Mouse (Mus musculus) lung, embryonic 14.5 days (tissue): ENCODE results near the gene Clic1. TPM values are rescaled to one million over a fixed set of nuclear protein-coding genes. Genes with fewer than 3 reads are reported as not detected.

Source experiments
- ATAC-seq: fragments of 200-750 bp; cut with Nextera tagmentation; 2 replicates; pipeline ENCODE4 v1.8.0; 2017; ENCODE audit warnings: mild to moderate bottlenecking, moderate TSS enrichment, moderate library complexity; ENCODE audit not compliant: insufficient read depth
- DNase-seq: peaks from one replicate; pipeline ENCODE4 v3.0.0-alpha.2; 2015
- H3K27ac ChIP-seq: fragments of 300-500 bp; sonication (generic); 2 replicates; pipeline ENCODE4 v1.5.1; 2014; ENCODE audit warnings: low read depth, mild to moderate bottlenecking, moderate library complexity
- H3K27me3 ChIP-seq: fragments of 300-500 bp; sonication (generic); 2 replicates; pipeline ENCODE4 v1.6.1; 2014; ENCODE audit warnings: low read length, control low read depth; ENCODE audit not compliant: insufficient read depth
- H3K36me3 ChIP-seq: fragments of 300-500 bp; sonication (generic); 2 replicates; pipeline ENCODE4 v1.6.1; 2014; ENCODE audit warnings: control low read depth; ENCODE audit not compliant: insufficient read depth
- H3K4me1 ChIP-seq: fragments of 300-500 bp; sonication (generic); 2 replicates; pipeline ENCODE4 v1.6.1; 2014; ENCODE audit warnings: antibody characterized with exemption, control low read depth; ENCODE audit not compliant: insufficient read depth
- H3K4me2 ChIP-seq: fragments of 300-500 bp; sonication (generic); 2 replicates; pipeline ENCODE4 v1.6.1; 2014; ENCODE audit warnings: mild to moderate bottlenecking
- H3K4me3 ChIP-seq: fragments of 300-500 bp; sonication (generic); 2 replicates; pipeline ENCODE4 v1.5.1; 2014; ENCODE audit warnings: low read depth, low read length
- H3K9ac ChIP-seq: fragments of 300-500 bp; sonication (generic); 2 replicates; pipeline ENCODE4 v1.6.1; 2014
- H3K9me3 ChIP-seq: fragments of 300-500 bp; sonication (generic); 2 replicates; pipeline ENCODE4 v1.6.1; 2016; ENCODE audit warnings: low read depth, low read length, control low read depth
- CTCF ChIP-seq: IDR thresholded peaks from 2 replicates; pipeline ENCODE4 v1.5.1; 2016; ENCODE audit warnings: antibody characterized with exemption, low read depth
- WGBS: fragments of 180-500 bp; shearing (Covaris S2); extraction: QIAGEN DNeasy Blood & Tissue Kit; methylation state at CpG from one replicate; pipeline ENCODE4 v1.1.7; 2014; 5-methylcytosine and 5-hydroxymethylcytosine counted together
- polyA plus RNA-seq: library from polyadenylated mRNA; unstranded; fragments of >200 nt; fragmentation: Nextera tagmentation; extraction: Ambion mirVana; gene quantifications from 2 replicates; pipeline ENCODE4 v1.2.1, GENCODE M21; 2014

Clic1 gene
- polyA plus RNA-seq, 1 experiment from 2014 or later, result 73.6 TPM

DNA sequence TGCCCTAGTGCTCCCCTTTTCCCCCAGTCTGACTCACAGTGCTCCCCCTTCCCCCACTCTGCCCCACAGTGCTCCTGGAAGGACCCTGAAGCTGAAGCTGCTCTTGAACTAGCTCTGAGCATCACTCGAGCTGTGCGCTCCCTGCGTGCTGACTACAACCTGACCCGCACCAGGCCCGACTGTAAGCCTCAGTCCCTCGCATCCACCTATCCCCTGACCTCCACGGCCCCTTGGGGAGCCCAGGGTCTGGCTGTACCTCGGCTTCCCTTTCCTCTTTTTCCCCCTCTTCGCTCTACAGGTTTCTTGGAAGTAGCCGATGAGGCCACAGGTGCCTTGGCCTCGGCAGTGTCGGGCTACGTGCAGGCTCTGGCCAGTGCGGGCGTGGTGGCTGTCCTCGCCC is 34.5 kb upstream of the Clic1 start:
- H3K27ac ChIP-seq, result no peak overlapping the region
- no peak overlapping the region for H3K9ac ChIP-seq
- peaks cover 72% of the 10 kb centered on the region for H3K36me3 ChIP-seq
- no peak overlapping the region for H3K4me3 ChIP-seq
- no peak for TF ChIP-seq CTCF
- no peak overlapping the region for H3K4me2 ChIP-seq
- WGBS, result 91% methylated on average over 16 of the region's 16 CpGs
- DNase-seq (no peak), ATAC-seq (no peak)
- no peaks in the 10 kb centered on the region for H3K9me3 ChIP-seq
- no peaks in the 10 kb centered on the region for H3K4me1 ChIP-seq
- no peaks in the 10 kb centered on the region for H3K27me3 ChIP-seq

DNA sequence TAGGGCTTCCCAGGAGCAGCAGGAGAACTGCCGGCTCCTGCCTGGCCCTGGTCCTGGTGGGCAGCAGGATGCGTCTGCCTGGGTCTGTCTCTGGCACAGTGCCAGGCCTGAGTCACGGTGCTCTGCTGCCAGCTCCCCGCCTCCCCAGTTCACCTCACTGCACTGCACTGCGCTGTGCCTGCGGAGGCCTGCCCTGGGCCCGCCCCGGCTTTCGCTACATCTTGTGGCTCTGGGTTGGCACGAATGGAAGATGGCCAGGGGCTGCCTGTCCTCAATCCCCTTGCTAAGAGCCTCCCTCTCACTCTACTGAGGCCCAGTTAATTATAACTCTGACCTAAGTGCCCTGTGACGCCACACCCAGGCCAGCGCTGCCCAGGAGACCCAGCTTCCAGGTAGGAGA is 33.4 kb upstream of the Clic1 start, which contains the start of gene Vwa7:
Gene Vwa7, plus strand, starts transcription at position 204 of the 400 bp plus-strand sequence.
- no peaks in the 10 kb centered on the region for H3K27me3 ChIP-seq
- DNase-seq (peak; percentile 57), ATAC-seq (no peak)
- no peak within 1 kb of the TSS for H3K4me3 ChIP-seq
- H3K36me3 ChIP-seq, result peaks cover 62% of the 10 kb centered on the region
- H3K4me1 ChIP-seq, result no peaks in the 10 kb centered on the region
- no peaks in the 10 kb centered on the region for H3K9me3 ChIP-seq
- no peak for TF ChIP-seq CTCF
- H3K4me2 ChIP-seq, result no peak within 1 kb of the TSS
- 62% methylated on average over 12 of the region's 12 CpGs for WGBS
- no peak within 1 kb of the TSS for H3K9ac ChIP-seq
- no peak within 1 kb of the TSS for H3K27ac ChIP-seq

DNA sequence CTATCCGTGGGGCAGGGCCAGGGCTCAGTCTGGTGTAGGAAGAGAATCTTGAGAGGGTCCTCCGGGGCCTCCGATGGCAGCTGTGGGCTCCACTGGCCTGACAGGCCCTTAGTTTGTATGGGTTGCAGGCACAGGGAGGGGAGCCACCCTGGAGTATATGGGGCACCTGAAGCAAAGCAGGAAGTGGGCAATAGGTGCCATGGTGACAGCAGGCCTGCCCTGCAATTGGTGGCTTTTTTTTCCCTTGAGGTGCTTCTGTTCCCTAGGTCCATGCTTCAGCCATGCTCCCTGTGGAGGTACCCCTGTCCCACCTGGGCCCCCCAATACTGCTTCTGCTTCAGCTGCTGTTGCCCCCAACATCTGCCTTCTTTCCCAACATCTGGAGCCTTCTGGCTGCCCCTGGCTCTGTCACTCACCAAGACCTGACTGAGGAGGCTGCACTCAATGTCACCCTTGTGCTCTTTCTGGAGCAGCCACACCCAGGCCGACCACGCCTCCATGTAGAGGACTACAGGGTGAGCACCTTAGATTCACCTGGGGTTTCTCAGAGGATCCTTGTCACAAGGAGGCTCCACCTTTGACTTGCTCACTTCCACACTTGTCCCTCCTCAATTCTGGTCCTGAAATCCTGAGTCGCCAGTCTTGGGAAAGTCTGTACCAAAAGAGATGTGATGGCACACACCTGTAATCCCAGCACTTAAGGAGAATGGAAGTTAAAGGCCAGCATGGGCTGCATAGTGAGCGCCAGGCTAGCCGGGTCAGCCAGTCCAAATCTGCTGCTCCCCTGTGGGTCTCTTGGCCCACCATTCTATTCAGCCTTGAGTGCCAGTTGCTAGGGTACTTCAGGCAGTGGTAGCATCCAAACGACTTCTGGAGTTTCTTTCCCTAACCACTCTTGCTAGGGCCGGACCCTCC is 32.7 kb upstream of the Clic1 start:
- WGBS, result 72% methylated on average over 10 of the region's 10 CpGs
- no peaks in the 10 kb centered on the region for H3K27me3 ChIP-seq
- DNase-seq, result no peak
- no peak overlapping the region for H3K4me2 ChIP-seq
- peaks cover 55% of the 10 kb centered on the region for H3K36me3 ChIP-seq
- H3K27ac ChIP-seq, result no peak overlapping the region
- no peak overlapping the region for H3K4me3 ChIP-seq
- ATAC-seq, result no peak
- H3K4me1 ChIP-seq, result no peaks in the 10 kb centered on the region
- TF ChIP-seq CTCF, result no peak
- no peak overlapping the region for H3K9ac ChIP-seq
- H3K9me3 ChIP-seq, result no peaks in the 10 kb centered on the region

DNA sequence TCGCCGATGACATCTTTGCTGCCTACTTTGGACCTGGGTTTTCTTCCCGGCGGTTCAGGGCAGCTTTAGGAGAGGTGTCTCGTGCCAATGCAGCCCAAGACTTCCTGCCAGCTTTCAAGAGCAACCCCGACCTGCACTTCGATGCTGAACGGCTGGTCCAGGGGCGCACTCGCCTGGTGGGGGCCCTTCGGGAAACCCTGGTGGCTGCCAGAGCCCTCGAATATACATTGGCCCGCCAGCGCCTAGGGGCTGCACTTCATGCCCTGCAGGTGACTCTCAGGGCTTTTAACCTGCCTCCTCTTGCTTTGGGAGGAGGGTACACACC is 32.1 kb upstream of the Clic1 start:
- Histone ChIP-seq H3K4me2 (no peak overlapping the region), H3K9ac (no peak overlapping the region), H3K36me3 (peaks cover 49% of the 10 kb centered on the region), H3K4me1 (no peaks in the 10 kb centered on the region), H3K4me3 (no peak overlapping the region), H3K9me3 (no peaks in the 10 kb centered on the region), H3K27me3 (no peaks in the 10 kb centered on the region), H3K27ac (no peak overlapping the region)
- no peak for ATAC-seq
- TF ChIP-seq CTCF, result no peak
- whole genome bisulfite sequencing, result 66% methylated on average over 14 of the region's 14 CpGs
- no peak for DNase-seq

DNA sequence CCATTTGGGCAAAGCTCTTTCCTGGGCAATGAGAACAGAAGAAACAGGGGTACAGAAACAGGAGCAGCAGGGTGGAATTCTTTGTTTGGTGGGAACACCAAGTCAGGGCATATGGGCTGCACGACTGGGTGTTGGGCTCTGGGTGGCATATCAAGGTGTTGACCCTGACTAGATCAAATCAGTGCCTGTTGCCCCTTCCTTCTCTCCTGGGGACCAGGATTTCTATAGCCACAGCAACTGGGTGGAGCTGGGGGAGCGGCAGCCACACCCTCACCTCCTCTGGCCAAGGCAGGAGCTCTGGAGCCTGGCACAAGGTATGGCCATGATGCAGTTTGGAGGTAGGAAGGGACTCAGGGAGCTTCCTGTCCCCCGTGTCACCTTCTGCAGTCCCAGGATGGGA is 31.6 kb upstream of the Clic1 start:
- TF ChIP-seq CTCF, result no peak
- no peaks in the 10 kb centered on the region for H3K27me3 ChIP-seq
- peaks cover 44% of the 10 kb centered on the region for H3K36me3 ChIP-seq
- DNase-seq (no peak), ATAC-seq (no peak)
- no peak overlapping the region for H3K9ac ChIP-seq
- H3K4me2 ChIP-seq, result no peak overlapping the region
- no peak overlapping the region for H3K4me3 ChIP-seq
- H3K9me3 ChIP-seq, result no peaks in the 10 kb centered on the region
- WGBS, result 70% methylated on average over 3 of the region's 3 CpGs
- H3K4me1 ChIP-seq, result no peaks in the 10 kb centered on the region
- H3K27ac ChIP-seq, result no peak overlapping the region

DNA sequence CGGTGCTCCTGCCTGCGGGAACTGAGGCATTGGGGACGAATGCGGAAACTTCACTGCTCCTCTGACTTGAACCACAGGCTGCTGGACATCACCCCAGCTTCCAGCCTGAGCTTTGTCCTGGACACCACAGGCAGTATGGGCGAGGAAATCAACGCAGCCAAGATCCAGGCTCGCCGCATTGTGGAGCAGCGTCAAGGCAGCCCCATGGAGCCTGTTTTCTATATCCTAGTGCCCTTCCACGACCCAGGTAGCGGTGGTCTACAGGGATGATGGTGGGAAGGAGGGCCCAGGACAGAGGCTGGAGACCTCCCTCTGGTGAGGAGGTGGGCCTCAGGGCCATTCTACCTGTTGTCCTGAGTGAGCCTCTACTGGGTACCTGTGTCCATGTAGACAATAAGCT is 29.9 kb upstream of the Clic1 start:
- no peak overlapping the region for H3K9ac ChIP-seq

DNA sequence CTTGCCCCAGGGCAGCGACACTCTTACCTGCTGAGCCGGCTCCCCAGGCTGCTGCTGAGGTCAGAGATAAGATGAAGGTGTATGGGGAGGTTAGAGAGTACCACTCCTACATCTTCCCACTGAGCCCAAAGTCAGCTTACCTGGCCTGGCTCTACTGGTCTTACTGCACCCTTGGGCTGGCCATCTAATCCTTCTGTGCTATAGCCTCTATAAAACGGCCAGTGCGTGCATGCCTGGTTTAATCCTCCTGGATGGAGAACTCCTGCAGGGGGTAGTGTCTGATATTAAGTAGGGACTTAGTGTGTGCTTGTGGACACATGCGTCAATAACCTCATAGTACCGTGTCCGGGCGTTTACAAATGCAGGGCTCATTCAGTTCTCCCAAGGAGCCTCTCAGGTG is 29.2 kb upstream of the Clic1 start:
- Histone ChIP-seq H3K9me3 (no peaks in the 10 kb centered on the region), H3K36me3 (peaks cover 20% of the 10 kb centered on the region), H3K9ac (no peak overlapping the region), H3K4me2 (no peak overlapping the region), H3K27ac (no peak overlapping the region), H3K4me1 (no peaks in the 10 kb centered on the region), H3K27me3 (no peaks in the 10 kb centered on the region), H3K4me3 (no peak overlapping the region)
- ATAC-seq (no peak), DNase-seq (no peak)
- no peak for TF ChIP-seq CTCF
- WGBS, result 85% methylated on average over 8 of the region's 8 CpGs

More for the DNA sequence above, 29.9 kb upstream of the Clic1 start:
- Histone ChIP-seq H3K4me3 (no peak overlapping the region), H3K27me3 (no peaks in the 10 kb centered on the region), H3K4me2 (no peak overlapping the region), H3K4me1 (no peaks in the 10 kb centered on the region), H3K27ac (no peak overlapping the region), H3K36me3 (peaks cover 26% of the 10 kb centered on the region), H3K9me3 (no peaks in the 10 kb centered on the region)
- TF ChIP-seq CTCF, result no peak
- 68% methylated on average over 11 of the region's 11 CpGs for WGBS
- ATAC-seq (no peak), DNase-seq (no peak)
